Mouse (Mus musculus) liver, embryonic 14.5 days (tissue): ENCODE data around the gene Mvp.

Experiments
- CTCF ChIP-seq: IDR thresholded peaks from 2 replicates; pipeline ENCODE4 v1.5.1; 2016; ENCODE audit warnings: antibody characterized with exemption, low read depth, control low read depth
- EP300 ChIP-seq: IDR thresholded peaks from 2 replicates; pipeline ENCODE4 v1.6.1; 2016; ENCODE audit warnings: antibody characterized with exemption, low read depth

GRCm38 (mm10) chr7:126999568-126999967 lies 14.9 kb downstream of the Mvp start:
- TF ChIP-seq CTCF: no peak
- no peak for TF ChIP-seq EP300
